Mouse (Mus musculus) E14TG2a.4 (cell line): ENCODE measurements around the gene H2-Eb1.

Source experiments
- CTCF ChIP-seq: conservative IDR thresholded peaks from 2 replicates; pipeline ENCODE4 v1.5.1; 2014; ENCODE audit warnings: low read length
- NANOG ChIP-seq: IDR thresholded peaks from 2 replicates; pipeline ENCODE4 v1.6.1; 2014; ENCODE audit warnings: borderline replicate concordance, low read length, mixed read lengths
- POU5F1 ChIP-seq: IDR thresholded peaks from 2 replicates; pipeline ENCODE4 v1.6.1; 2014; ENCODE audit warnings: low read length, borderline replicate concordance

DNA sequence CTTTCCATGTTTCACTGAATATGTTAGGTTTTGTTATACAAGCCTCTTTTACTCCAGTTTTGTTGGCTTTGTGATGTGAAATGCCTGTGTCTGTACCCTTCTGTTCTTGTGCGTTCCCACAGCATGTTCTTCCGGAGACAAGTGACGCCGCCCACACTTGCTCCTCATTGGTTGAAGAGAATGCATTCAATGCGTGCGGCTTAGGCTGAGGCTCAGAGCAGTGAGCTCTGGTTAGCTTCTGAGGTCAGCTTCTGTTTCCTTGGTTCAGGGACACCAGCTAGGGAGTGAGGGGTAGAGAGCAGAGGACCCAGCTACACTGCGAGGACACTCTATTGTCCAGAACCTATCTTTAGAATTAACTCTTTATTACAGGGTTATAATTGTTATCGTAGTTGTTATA lies 14.1 kb upstream of the H2-Eb1 start:
- TF ChIP-seq CTCF = no peak
- TF ChIP-seq POU5F1 = no peak
- TF ChIP-seq NANOG = no peak
